Mouse (Mus musculus) thymus, adult 2 months (tissue): ENCODE results near the gene Ubr3.

ENCODE experiments used
- CTCF ChIP-seq: fragments of 200-500 bp; IDR thresholded peaks from 2 replicates; pipeline ENCODE4 v1.5.1; 2012; ENCODE audit warnings: mild to moderate bottlenecking, control low read depth, low read length, moderate library complexity, borderline replicate concordance; ENCODE audit not compliant: control insufficient read depth, poor library complexity, insufficient read depth; ENCODE audit errors: extremely low read depth
- POLR2A ChIP-seq: fragments of 200-500 bp; IDR thresholded peaks from 2 replicates; pipeline ENCODE4 v1.6.1; 2012; ENCODE audit warnings: mild to moderate bottlenecking, low read length, control low read depth, moderate library complexity; ENCODE audit not compliant: control insufficient read depth, poor library complexity, insufficient read depth; ENCODE audit errors: extremely low read depth

DNA sequence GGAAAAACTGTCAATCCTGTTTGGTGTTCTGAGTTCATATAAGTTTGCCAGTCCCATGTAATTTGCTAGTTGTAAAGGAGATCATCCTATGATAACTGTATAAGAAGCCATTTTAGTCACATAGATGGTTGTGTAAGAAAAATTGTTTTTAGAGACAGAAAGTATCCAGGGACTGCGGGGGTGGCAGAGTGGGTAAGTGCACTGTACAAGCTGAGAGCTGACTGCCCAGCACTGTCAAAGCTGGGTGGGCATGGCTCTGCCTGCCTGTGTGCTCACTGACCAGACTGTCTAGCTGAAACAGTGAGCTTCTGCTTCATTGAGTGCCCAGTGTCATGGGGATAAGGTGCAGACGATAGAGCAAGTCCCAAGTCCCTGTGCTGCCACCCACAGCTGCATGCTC, 77.8 kb downstream of the Ubr3 start:
- TF ChIP-seq CTCF (no peak), POLR2A (no peak)
